Mouse (Mus musculus) ovary, postnatal 10 days (tissue): Measurements from ENCODE around the gene Adgra3.

Experiments
- DNase-seq: peaks from one replicate; pipeline ENCODE4 v3.0.0; 2022; ENCODE audit warnings: low spot score

The Adgra3 gene

DNA sequence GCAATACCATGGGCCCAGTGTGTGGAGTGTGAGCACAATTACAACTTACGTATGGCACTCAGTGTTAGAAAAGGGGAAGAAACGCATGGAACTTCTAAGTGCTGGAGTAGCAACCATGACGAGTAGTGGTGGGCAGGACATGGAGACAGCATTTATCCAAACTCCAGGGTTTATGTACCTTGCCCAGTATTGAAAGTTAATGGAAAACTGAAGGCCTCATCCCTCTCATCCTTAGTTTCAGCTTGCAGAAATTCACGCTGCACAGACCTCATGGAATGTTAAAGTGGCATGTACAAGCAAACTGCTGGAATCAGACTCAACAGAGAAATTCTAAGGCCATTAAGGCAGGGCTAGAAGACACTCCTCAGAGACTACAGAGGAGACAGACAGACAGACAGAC is 84.6 kb downstream of the Adgra3 start:
- no peak for DNase-seq

DNA sequence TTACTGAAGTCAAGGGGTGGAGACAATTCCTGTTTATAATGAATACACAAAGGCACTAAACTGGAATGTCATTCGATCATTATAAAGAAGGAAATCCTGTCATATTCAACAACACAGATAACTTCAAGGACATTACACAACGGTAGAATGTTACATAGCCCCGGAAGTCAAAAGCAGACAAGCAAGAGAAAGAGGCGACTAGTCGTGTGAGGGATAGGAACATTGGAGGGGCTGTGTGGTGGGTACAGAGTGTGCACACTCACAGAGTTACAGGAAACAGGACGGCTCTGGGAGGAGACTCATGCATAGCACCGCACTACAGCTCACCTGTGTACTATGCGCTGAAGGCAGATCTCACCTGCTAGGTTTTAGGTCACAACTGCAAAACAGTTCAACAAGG is 89.1 kb downstream of the Adgra3 start:
- no peak for DNase-seq

DNA sequence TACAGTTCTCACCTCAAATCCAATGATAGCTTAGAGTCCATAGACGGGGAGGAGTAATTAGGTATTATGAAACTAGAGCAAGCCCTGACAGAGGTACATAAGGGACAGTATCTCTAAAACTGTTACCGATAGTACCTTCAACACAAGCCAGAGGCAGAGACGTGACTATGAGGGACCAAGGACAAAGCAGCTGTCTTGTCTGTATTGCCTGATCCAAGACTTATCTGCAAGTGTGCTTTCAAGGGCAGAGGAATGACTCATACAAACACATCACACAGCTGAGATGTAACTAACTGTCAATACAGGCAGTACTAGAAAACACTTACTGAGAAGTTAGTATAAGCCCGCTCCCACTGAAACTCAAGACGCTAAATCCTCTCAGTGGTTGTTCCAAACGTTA is 91.1 kb downstream of the Adgra3 start:
- DNase-seq, result no peak

DNA sequence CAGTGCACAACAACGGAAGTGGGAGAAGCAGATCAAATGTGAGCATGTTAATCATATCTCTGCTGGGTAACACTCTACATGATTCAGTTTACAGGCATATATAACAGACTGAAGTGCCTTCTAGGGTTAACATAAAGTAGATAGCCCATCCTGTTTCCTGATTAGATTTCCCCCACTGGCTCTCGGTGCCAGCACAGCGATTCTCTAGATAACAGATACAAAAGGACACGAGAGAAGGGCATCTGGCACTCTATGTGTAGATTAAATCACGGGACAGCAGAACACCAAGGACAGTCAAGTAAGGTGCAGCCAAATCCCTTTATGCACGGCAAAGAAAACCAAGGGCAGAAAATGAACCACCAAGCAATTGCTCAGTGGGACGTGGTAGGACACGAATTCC is 93.0 kb downstream of the Adgra3 start:
- no peak for DNase-seq

DNA sequence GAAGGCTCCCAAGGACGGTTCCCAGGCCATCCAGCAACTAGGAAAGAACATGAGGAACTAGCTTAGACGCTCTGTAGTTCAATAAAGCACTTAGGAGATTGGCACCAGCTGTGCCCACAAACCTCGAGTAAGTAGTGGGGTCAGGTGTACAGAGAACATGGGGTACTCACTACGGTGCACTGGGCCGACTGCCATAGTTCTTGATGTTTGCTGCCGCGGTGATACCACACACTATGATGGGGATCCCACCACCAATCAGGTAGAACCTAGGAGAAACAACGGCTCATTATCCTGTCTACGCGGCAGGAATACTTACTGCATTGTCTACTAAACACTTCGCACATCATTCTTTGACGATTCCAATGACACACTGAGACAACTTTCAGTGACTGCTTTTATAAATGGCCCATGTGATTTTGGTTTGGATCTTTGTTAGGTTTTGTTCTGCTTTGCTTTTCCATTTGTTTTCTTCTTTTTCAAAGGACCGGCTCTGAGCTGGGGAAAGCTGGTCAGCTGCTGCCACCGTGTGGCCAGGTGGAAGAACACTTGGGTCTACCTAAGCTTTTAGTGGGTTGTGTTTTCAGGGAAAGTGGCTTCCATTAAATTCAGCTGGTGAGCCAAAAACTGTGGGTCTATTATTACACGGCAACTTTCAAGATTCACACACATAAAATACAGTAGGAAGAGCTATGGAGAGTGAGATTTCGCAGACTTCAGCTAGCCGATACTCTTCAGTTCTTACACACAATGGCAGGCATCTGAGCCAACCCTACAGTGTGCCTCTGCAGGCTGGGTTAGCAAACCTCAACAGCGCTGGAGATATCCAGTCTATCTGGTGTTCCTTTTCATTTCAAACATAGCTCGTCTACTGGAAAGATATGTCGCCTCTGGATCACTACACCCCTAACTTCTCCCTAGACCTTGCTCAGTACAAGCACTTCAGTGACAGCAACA is 97.1 kb downstream of the Adgra3 start:
- no peak for DNase-seq

DNA sequence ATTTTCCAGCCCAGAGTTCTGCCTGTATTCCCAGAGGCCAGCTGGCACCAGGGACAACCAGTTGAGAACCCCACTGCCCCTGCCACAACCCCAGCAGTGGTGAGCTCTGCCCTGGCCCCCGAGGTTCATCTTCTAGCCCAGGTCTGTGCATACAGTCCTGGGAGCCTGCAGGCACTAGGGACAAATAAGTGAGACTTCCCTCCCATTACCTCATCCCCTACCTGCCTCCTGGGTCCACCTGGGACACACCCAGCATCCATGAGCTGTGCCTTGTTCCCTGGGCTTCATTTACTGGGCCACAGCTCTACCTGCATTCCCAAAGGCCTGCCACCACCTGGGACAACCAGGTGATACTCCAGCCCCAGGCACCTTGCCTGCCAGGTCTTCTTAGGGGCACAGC is 122.5 kb downstream of the Adgra3 start:
- DNase-seq, result no peak

DNA sequence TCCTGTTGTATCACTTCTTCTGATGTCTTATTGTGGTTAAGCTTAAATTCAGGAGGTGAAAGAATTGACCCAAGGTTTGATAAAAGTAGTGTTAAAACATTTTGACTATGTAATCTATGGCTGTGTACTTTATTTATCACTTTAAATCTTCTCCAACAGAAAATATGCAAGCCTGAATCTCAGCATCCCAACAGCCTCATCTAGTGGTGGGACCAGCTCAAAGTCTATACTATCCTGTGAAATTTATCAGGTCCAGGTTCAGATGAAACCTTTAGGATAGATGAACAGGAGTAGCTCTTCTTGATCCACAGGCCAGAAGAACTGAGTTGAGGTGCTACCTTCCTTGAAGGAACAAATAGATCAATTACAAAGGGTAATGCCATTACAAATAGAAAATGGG is 134.1 kb downstream of the Adgra3 start:
- no peak for DNase-seq

DNA sequence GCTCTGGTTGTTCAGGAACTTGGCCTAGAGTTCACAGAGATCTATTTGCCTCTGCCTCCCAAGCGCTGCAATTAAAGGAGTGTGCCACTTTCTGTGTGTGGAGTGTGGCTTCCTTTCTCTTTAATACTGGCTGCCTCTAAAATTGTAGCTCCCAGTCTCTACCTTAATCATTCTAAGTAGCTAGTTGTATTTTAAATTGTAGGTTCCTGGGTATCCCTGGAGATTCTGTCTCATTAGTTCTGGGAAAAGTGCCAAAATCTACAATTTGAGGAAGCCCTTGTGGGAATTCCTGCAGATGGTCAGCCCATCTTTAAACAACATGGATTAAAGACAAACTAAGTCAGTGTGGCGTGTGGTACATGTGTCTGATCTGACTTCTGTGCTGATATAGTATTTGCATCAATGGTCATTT is 143.1 kb downstream of the Adgra3 start:
- DNase-seq, result no peak
